Mouse (Mus musculus): Measurements from ENCODE around the gene Foxn1.

The Foxn1 gene

DNA sequence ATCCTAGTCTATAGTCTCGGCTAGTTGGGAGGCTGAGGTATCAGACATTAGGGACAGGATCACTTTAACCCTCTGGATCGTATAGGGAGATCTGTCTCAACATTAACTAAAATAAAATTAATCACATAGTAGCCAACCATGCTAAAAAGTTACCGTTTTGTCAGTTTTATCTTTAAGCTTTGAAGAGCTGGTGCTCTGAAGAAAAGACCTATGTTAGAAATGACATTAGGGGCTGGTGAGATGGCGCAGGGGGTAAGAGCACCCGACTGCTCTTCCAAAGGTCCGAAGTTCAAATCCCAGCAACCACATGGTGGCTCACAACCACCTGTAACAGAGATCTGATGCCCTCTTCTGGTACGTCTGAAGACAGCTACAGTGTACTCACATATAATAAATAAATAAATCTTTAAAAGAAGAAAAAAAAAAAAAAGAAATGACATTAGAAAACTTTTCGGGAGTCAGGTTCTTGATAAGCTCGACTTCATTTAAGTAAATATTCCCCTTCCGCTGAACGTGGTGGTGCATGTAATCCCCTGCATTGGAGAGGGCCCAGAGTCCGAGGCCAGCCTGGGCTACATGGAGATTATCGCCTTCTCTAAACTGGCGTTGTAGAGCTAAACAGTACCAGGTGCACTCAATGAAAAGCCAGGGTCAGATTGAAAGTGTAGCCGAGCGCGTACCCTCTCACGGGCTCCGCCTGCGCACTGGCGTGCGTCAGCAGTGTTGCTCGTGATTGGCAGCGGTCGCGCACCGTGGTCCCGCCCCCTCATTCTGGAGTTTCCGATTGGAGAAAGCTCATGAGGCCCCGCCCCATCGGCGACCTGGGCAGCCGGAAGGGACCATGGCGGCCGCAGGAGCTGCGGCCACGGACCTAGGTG lies 58.5 kb downstream of the Foxn1 start, which contains the start of gene Pigs:
Gene Pigs (plus strand): TSS at position 782 of the 878 bp plus-strand sequence.
- peak; percentile 90 for DNase-seq (ENCODE audit: low spot score)

DNA sequence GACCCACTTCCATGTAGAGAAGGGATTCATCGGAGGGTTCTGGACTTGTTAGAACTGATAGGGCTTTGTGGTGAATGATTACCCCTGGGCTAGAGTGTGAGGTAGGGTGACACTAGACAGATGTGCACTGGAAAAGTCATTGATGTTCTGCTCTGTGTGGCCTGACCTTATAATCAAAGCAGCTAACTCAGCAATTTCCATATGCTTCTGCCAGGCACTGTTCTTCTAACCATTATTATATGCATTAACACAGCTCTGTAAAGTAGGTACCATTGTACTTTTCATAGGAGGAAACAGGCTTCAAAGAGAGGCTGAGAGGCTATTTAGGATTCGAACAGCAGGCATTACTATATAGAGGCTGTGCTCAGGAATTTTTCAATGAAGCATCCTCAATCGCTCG lies 59.1 kb downstream of the Foxn1 start:
- no peak for DNase-seq (ENCODE audit: low spot score)

DNA sequence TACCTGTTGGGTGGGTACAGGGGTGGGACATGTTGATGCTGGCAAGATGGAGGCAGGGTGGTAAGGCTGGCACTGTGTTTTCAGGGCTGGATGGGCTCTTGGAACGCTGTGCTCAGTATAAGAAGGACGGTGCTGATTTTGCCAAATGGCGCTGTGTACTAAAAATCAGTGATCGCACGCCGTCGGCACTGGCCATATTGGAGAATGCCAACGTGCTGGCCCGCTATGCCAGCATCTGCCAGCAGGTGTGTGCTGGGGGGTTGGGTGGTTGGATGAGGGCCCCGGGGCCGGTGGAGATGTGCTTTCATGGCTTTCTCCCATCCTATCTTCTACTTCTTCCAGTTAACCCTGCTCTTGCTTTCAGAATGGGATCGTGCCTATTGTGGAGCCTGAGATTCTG lies 61.4 kb downstream of the Foxn1 start:
- no peak for DNase-seq (ENCODE audit: low spot score)

DNA sequence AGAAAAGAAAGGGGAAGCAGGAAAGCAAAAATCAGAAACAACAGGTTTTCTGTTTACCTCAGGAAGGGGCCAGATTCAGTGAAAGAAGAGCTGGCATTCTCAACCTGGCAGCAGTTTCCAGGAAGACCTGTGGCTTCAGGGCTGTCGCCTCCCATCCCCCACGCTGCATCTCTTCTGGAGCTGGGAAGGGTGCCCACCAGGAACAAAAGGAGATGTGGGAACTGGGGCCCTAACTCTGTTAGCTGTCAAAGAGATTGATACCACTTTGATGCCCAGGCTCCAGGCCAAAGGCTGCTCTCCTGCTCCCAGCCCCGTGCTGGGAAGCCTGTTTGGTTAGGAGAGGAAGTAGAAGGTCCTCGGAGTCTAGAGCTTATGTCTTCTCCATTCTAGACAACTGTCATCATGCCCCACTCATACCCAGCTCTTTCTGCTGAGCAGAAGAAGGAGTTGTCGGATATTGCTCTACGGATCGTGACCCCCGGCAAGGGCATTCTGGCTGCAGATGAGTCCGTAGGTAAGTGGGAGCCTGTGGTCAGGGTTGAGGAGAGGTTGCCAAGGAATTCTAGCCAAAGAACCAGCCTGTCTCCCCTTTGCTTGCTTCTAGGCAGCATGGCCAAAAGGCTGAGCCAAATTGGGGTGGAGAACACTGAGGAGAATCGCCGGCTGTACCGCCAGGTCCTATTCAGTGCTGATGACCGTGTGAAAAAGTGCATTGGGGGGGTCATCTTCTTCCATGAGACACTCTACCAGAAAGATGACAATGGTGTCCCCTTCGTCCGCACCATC lies 62.2 kb downstream of the Foxn1 start:
- DNase-seq (ENCODE audit: low spot score) = no peak

DNA sequence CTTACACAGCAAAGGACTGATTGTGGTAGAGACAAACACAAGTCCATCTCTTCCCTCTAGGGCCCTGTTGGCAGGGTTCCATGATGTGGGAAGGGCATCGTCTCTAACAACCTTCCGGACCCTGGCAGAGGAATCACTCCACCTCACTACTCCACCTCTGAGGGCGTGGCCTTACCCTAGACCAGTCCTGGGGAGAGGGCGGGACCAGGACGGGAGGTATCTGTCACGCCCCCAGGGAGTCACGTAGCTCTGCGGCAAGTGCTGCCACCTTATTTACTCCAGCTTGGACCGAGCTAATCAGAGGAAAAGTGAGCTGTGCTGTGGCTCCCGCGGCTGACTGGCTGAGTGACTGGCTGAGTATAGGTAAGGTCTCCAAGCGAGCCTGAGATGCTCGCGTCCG lies 63.5 kb downstream of the Foxn1 start, which contains the start of gene Aldoc:
Gene Aldoc (plus strand): TSS at position 109 of the 400 bp plus-strand sequence.
- DNase-seq (ENCODE audit: low spot score) = peak; percentile 57

DNA sequence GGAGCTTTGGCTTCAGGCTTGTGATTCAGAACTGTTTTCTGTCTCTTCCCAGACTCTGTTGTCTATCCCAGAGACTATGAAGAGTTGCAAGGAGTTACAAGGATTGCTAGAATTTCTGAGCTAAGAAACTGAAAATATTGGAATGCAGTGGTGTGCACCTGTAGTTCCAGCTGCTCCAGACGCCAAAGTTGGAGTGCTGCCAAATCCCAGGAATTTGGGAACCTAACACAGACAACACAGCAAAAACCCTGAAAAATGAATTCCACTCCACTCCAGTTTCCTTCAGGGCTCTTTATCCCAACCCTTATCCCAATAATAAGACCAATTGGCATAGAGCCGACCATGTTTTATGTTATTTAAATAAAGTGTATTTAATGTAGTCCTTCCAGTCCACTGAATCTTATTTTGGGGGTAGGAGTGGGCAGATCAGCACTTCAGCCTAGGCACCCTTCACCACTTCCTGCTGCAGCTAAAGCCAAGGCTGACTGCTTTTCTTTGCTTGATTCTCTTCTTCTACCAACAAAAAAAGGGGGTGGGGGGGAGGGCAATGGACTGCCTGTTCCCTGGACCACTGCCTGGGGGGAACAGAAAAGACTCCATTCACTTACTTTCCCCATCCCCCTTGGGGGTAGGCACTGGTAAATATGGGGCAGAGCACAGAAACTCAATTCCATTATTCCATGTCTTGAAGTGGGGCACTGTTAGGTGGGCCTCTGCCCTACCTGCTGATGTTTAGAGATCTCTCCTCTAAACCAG lies 64.1 kb downstream of the Foxn1 start:
- DNase-seq (ENCODE audit: low spot score) = no peak

DNA sequence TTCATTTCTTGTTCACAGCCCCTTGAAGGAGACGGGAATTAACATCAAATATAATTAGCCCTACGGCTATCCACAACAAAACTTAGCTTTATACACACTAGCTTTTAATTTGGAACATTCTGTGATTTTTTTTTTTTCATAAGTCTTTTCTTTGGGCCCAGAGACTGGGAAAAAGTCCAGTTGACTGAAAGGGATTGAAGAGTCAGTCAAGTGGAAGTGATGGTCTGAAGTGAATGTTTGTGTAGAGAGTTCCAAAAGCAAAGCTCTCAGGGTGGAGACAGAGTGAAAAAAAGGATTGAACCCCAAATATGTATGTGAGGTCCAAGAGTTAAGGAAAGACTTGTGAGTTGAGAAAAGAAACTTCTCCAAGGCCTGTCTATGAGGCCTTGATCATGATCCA lies 67.9 kb downstream of the Foxn1 start:
- no peak for DNase-seq (ENCODE audit: low spot score)

DNA sequence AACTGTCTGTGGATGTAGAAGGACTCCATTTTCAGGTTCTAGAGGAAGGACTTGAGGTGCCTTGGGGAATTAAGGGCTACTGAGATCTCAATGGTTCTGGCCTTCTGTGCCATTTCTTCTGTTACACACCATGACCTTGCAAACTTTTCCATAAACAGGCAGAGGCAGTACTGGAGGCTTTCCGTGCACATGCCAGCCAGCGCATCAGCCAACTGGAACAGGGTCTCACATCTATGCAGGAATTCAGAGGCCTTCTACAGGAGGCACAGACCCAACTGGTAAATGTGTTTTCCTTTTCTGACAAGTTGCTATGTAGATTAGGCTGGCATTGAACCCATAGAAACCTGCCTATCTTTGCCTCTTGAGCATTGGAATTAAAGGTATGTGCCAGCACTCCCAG lies 72.7 kb downstream of the Foxn1 start:
- no peak for DNase-seq (ENCODE audit: low spot score)

DNA sequence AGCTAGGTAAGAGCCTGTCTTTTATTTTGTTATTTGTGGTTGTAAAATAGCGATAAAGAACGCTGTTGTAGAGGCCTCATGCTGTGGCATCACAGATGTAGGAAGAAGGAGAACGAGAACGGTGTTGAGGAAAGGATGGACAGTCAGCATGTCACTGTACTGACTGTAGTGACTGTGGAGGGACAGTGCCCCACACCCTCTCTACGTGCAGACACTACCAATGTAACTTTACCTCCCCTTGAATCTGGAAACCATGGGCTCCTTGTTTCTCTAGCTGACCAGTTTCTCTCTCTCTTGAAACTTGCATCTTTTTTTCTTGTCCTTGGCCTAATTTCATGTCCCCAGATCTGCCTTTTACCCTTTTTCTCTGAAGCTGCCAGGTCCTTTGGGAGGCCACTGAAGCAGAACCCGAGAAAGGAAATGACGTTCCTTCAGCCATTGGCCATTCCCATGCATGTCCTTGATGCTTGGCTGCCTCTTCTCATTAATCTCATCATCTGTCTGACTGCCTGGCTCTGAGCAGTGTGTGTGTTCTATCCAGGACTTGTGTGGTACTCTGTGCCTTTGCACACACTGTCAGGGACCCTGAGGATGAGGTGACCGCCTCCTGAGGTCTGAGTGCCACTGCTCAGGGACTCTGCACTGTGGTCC lies 75.4 kb downstream of the Foxn1 start:
- no peak for DNase-seq (ENCODE audit: low spot score)
